Mouse (Mus musculus): ENCODE measurements around the gene Inpp5d.

- TF ChIP-seq CTCF (IDR thresholded peaks at IDR 0.05; ENCODE audit: insufficient read depth, low read length), result no peak
- TF ChIP-seq POLR2A (IDR thresholded peaks at IDR 0.05; ENCODE audit: borderline replicate concordance, extremely low read depth, low read depth, low read length), result no peak
Observed at GRCm38 (mm10) chr1:87658937-87659617, 39.0 kb downstream of the Inpp5d start.
